Mouse (Mus musculus) thymus, adult 18-20 months (tissue): ENCODE measurements around the gene Psen2.
A peak's percentile ranks its signal among the peaks of the same experiment; 100 is the strongest.

Experiments used
- DNase-seq, 2 experiments: peaks; one replicate each; pipeline ENCODE4 v3.0.0; 2022; ENCODE audit warnings: mixed read lengths in 2 of 2

Gene Psen2

GRCm38 (mm10) chr1:180197956-180198355, 65.3 kb downstream of the Psen2 start:
- no peak for DNase-seq

GRCm38 (mm10) chr1:180196508-180196907, 66.7 kb downstream of the Psen2 start:
- no peak for DNase-seq

- DNase-seq: peak; percentile 96 to 98
Observed at GRCm38 (mm10) chr1:180195703-180196381, 67.4 kb downstream of the Psen2 start.

GRCm38 (mm10) chr1:180194781-180195471, 68.3 kb downstream of the Psen2 start:
- DNase-seq: peak; percentile 32 to 35

- DNase-seq: no peak
Observed at GRCm38 (mm10) chr1:180194048-180194447, 69.2 kb downstream of the Psen2 start.

- no peak for DNase-seq
Observed at GRCm38 (mm10) chr1:180193391-180193935, 69.8 kb downstream of the Psen2 start.

- no peak for DNase-seq
Observed at GRCm38 (mm10) chr1:180192866-180193265, 70.4 kb downstream of the Psen2 start.

- DNase-seq: no peak
Observed at GRCm38 (mm10) chr1:180191651-180192220, 71.5 kb downstream of the Psen2 start.

- no peak for DNase-seq
Observed at GRCm38 (mm10) chr1:180191112-180191511, 72.1 kb downstream of the Psen2 start.

- no peak for DNase-seq
Observed at GRCm38 (mm10) chr1:180188951-180189350, 74.3 kb downstream of the Psen2 start.

GRCm38 (mm10) chr1:180186371-180186770, 76.9 kb downstream of the Psen2 start:
- no peak for DNase-seq

GRCm38 (mm10) chr1:180185877-180186276, 77.4 kb downstream of the Psen2 start:
- DNase-seq: no peak

GRCm38 (mm10) chr1:180184768-180185167, 78.5 kb downstream of the Psen2 start:
- DNase-seq: no peak

- DNase-seq: no peak
Observed at GRCm38 (mm10) chr1:180183525-180184159, 79.6 kb downstream of the Psen2 start.

GRCm38 (mm10) chr1:180182731-180183130, 80.5 kb downstream of the Psen2 start:
- no peak for DNase-seq

- DNase-seq: no peak
Observed at GRCm38 (mm10) chr1:180181966-180182319, 81.3 kb downstream of the Psen2 start.

- no peak for DNase-seq
Observed at GRCm38 (mm10) chr1:180181304-180181965, 81.8 kb downstream of the Psen2 start.

GRCm38 (mm10) chr1:180179840-180180239, 83.4 kb downstream of the Psen2 start:
- no peak for DNase-seq

- DNase-seq: no peak
Observed at GRCm38 (mm10) chr1:180179100-180179499, 84.1 kb downstream of the Psen2 start.

- no peak for DNase-seq
Observed at GRCm38 (mm10) chr1:180178340-180178739, 84.9 kb downstream of the Psen2 start.
